Mouse (Mus musculus): ENCODE results near the gene Auh. TPM values are rescaled to one million over a fixed set of nuclear protein-coding genes. Genes with fewer than 3 reads are reported as not detected.

The Auh gene
- polyA plus RNA-seq, 1 experiment from 2014 or later, result 62.4 TPM

DNA sequence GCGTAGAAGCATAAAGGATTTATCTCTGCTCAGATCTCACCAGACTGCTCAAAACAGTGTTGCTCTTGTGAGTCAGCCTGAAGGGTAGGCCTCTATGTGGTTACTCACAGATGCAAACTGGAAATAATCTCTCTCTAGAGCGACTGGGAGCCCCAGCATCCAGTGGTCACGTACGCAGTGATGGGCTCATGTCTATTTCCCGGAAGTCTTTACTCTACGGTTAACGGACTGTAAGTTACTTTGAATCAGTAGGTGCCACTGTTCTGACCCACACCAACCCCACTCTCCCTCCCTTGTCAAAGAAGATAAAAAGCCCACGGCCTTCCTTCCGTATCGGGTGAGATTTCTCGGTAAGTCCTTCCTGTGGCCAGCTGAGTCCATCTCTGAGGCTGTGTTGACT, 121.8 kb downstream of the Auh start:
- Histone ChIP-seq H3K27me3 (ENCODE audit: control insufficient read depth, insufficient read depth, low read length) (no peaks in the 10 kb centered on the region), H3K36me3 (replicated peaks; ENCODE audit: control insufficient read depth, insufficient read depth) (no peaks in the 10 kb centered on the region), H3K9me3 (ENCODE audit: control insufficient read depth, low read length) (no peaks in the 10 kb centered on the region), H3K4me2 (replicated peaks) (no peak overlapping the region), H3K27ac (no peak overlapping the region), H3K9ac (no peak overlapping the region), H3K4me3 (replicated peaks; ENCODE audit: low read length) (no peak overlapping the region), H3K4me1 (replicated peaks; ENCODE audit: control insufficient read depth, insufficient read depth, low read length) (no peaks in the 10 kb centered on the region; the same call in 1 of the 2 replicates)
- 92% methylated on average over 11 of the region's 11 CpGs for WGBS
- DNase-seq (ENCODE audit: low spot score), result no peak
- no peak for ATAC-seq (ENCODE audit: low FRiP score)

DNA sequence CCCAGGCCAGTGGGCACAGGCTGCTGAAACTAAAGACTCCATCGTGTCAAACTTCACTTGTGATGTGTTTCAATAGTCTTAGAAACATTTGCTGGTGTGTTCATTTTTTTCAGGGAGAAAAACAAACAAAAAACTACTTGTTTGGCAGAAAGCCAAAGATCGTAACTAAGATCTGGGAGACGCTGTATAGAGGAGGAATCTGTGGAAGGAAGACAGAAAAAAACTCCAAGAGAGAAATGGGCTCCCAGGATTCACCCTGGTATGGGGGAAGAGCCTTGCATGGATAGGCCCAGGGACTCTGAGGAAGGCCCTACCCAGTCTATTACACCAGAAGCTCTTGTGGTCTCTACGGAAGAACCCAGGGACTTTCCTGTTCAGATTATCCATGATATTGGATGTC, 123.5 kb downstream of the Auh start:
- no peaks in the 10 kb centered on the region for H3K27me3 ChIP-seq (ENCODE audit: control insufficient read depth, insufficient read depth, low read length)
- no peak overlapping the region for H3K4me3 ChIP-seq (replicated peaks; ENCODE audit: low read length)
- ATAC-seq (ENCODE audit: low FRiP score), result no peak
- H3K27ac ChIP-seq, result no peak overlapping the region
- 52% methylated on average over 4 of the region's 4 CpGs for WGBS
- H3K36me3 ChIP-seq (replicated peaks; ENCODE audit: control insufficient read depth, insufficient read depth), result no peaks in the 10 kb centered on the region
- H3K9me3 ChIP-seq (ENCODE audit: control insufficient read depth, low read length), result no peaks in the 10 kb centered on the region
- H3K4me1 ChIP-seq (replicated peaks; ENCODE audit: control insufficient read depth, insufficient read depth, low read length), result no peaks in the 10 kb centered on the region; the same call in 1 of the 2 replicates
- no peak for DNase-seq (ENCODE audit: low spot score)
- H3K4me2 ChIP-seq (replicated peaks), result no peak overlapping the region
- no peak overlapping the region for H3K9ac ChIP-seq

DNA sequence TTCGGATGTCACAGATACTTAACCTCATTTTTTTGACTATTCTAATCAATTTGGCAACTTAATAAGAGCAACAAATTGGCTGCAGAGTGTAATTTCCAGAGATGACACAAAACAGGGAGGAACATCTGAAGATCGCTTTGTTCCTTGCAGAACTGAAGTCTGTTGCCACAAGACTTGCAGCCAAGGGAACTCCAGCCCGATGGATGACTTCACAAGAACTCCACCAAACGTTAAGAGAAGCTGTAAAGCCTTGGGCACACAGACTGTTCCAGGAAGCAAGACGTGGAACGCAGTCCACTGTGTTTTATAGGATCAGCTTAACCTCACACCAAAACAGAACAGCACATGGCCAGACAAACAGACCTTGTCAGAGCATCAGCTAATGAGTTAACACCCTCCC, 123.9 kb downstream of the Auh start:
- DNase-seq (ENCODE audit: low spot score) (no peak), ATAC-seq (ENCODE audit: low FRiP score) (no peak)
- no peak overlapping the region for H3K27ac ChIP-seq
- H3K9ac ChIP-seq, result no peak overlapping the region
- H3K9me3 ChIP-seq (ENCODE audit: control insufficient read depth, low read length), result no peaks in the 10 kb centered on the region
- H3K4me2 ChIP-seq (replicated peaks), result no peak overlapping the region
- no peak overlapping the region for H3K4me3 ChIP-seq (replicated peaks; ENCODE audit: low read length)
- no peaks in the 10 kb centered on the region for H3K36me3 ChIP-seq (replicated peaks; ENCODE audit: control insufficient read depth, insufficient read depth)
- H3K27me3 ChIP-seq (ENCODE audit: control insufficient read depth, insufficient read depth, low read length), result no peaks in the 10 kb centered on the region
- H3K4me1 ChIP-seq (replicated peaks; ENCODE audit: control insufficient read depth, insufficient read depth, low read length), result no peaks in the 10 kb centered on the region; the same call in 1 of the 2 replicates
- WGBS, result 81% methylated on average over 6 of the region's 6 CpGs

DNA sequence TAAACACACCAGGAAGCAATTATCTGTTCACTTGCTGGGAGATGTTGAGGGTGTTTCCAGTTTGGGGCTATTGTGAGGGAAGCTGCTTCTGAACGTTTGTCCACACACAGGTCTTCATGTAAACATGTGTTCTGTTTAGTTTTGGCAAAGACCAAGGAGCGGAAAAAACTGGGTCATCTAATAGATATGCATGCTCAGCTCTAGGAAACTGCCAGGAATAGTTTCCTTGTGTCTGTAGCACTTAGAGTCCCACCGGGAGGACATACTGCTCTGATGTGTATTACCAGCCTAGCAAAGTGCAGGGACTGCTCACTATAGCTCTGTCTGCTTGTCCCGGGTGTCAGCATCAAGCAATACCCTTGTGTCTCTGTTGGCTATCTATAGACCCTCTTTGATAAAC, 127.0 kb downstream of the Auh start:
- ATAC-seq (ENCODE audit: low FRiP score), result no peak
- Histone ChIP-seq H3K27me3 (ENCODE audit: control insufficient read depth, insufficient read depth, low read length) (no peaks in the 10 kb centered on the region), H3K9me3 (ENCODE audit: control insufficient read depth, low read length) (no peaks in the 10 kb centered on the region), H3K4me1 (replicated peaks; ENCODE audit: control insufficient read depth, insufficient read depth, low read length) (no peaks in the 10 kb centered on the region; the same call in 1 of the 2 replicates), H3K36me3 (replicated peaks; ENCODE audit: control insufficient read depth, insufficient read depth) (no peaks in the 10 kb centered on the region), H3K9ac (no peak overlapping the region), H3K4me3 (replicated peaks; ENCODE audit: low read length) (no peak overlapping the region), H3K4me2 (replicated peaks) (no peak overlapping the region), H3K27ac (no peak overlapping the region)
- DNase-seq (ENCODE audit: low spot score), result no peak
- 82% methylated on average over 4 of the region's 4 CpGs for WGBS

DNA sequence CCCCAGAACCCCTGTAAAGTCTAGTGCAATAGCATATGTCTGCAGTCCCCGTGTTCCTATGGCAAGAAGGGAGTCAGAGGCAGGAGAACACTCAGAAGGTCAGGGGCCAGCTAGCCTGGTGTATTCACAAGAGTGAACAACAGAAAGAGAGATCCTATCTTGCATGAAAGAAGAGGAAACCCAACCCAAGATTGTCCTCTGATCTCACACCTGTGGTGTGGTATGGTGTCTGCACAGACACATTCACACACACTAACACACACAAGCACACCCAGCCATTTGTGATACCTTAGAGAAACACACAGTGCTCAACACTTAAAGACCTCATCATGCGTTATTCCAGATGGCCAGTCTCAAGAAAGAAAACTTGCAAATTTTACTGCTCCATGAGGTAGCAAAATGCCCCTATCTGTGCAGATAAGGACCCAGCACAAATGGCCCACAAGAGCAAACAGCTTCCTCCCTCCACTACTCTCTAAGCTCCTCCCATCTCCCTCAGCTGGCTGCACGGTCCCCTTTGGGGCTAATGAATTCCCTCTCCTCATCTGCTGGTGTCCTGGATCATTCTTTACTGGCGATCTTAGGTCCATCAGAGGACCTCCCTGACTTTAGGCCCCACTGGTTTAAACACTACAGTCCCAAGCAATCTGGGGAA, 128.7 kb downstream of the Auh start:
- DNase-seq (ENCODE audit: low spot score), result no peak
- no peak overlapping the region for H3K27ac ChIP-seq
- ATAC-seq (ENCODE audit: low FRiP score), result no peak
- whole genome bisulfite sequencing, result 53% methylated on average over 4 of the region's 4 CpGs
- H3K4me1 ChIP-seq (replicated peaks; ENCODE audit: control insufficient read depth, insufficient read depth, low read length), result no peaks in the 10 kb centered on the region; the same call in 1 of the 2 replicates
- no peak overlapping the region for H3K4me3 ChIP-seq (replicated peaks; ENCODE audit: low read length)
- no peaks in the 10 kb centered on the region for H3K9me3 ChIP-seq (ENCODE audit: control insufficient read depth, low read length)
- H3K36me3 ChIP-seq (replicated peaks; ENCODE audit: control insufficient read depth, insufficient read depth), result no peaks in the 10 kb centered on the region
- no peak overlapping the region for H3K9ac ChIP-seq
- no peaks in the 10 kb centered on the region for H3K27me3 ChIP-seq (ENCODE audit: control insufficient read depth, insufficient read depth, low read length)
- H3K4me2 ChIP-seq (replicated peaks), result no peak overlapping the region

DNA sequence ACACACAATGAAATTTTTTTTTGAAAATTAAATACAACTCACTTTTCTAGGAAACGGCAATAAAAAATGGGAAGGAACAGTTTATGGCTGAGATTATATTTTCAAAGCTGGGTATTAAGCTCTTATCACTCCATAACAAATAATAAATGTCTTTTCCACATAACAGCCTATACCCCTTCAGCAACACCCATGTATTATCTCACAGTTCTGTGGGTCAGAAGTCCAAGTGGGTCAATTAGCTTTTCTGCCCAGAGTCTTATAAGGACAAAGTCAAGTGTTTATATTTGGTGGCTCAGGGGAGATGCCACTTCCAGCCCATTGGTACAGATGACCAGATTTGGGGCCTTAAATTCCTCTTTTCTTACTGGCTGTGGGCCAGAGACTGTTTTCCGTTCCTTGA, 129.4 kb downstream of the Auh start:
- Histone ChIP-seq H3K4me1 (replicated peaks; ENCODE audit: control insufficient read depth, insufficient read depth, low read length) (no peaks in the 10 kb centered on the region; the same call in 1 of the 2 replicates), H3K9me3 (ENCODE audit: control insufficient read depth, low read length) (no peaks in the 10 kb centered on the region), H3K36me3 (replicated peaks; ENCODE audit: control insufficient read depth, insufficient read depth) (no peaks in the 10 kb centered on the region), H3K4me2 (replicated peaks) (no peak overlapping the region), H3K27me3 (ENCODE audit: control insufficient read depth, insufficient read depth, low read length) (no peaks in the 10 kb centered on the region), H3K9ac (no peak overlapping the region), H3K27ac (no peak overlapping the region), H3K4me3 (replicated peaks; ENCODE audit: low read length) (no peak overlapping the region)
- ATAC-seq (ENCODE audit: low FRiP score) (no peak), DNase-seq (ENCODE audit: low spot score) (no peak)
- WGBS, result 80% methylated on average over 2 of the region's 2 CpGs

DNA sequence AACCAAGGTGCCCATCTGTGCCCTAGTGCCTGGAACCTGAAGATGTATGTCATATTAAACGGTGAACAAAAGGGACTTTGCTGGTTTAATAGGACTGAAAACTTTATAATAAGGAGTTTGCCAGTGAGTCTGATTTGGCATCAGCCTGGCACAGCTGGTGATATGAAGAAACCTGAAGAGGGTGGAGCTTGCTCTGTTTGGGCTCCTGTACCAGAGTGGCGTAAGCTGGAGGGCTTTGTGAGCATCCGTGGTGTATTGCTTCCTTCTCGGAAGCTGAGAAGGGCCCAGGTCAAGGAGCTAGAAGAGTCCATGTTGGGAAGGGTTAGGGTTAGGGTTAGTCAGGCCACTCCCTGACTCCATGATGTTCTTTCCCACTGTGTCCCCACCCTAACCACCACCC, 135.2 kb downstream of the Auh start:
- ATAC-seq (ENCODE audit: low FRiP score) (no peak), DNase-seq (ENCODE audit: low spot score) (no peak)
- WGBS, result 90% methylated on average over 4 of the region's 4 CpGs
- Histone ChIP-seq H3K27me3 (ENCODE audit: control insufficient read depth, insufficient read depth, low read length) (no peaks in the 10 kb centered on the region), H3K4me1 (replicated peaks; ENCODE audit: control insufficient read depth, insufficient read depth, low read length) (no peaks in the 10 kb centered on the region), H3K4me3 (replicated peaks; ENCODE audit: low read length) (no peak overlapping the region), H3K36me3 (replicated peaks; ENCODE audit: control insufficient read depth, insufficient read depth) (no peaks in the 10 kb centered on the region), H3K27ac (no peak overlapping the region), H3K4me2 (replicated peaks) (no peak overlapping the region), H3K9me3 (ENCODE audit: control insufficient read depth, low read length) (no peaks in the 10 kb centered on the region), H3K9ac (no peak overlapping the region)

DNA sequence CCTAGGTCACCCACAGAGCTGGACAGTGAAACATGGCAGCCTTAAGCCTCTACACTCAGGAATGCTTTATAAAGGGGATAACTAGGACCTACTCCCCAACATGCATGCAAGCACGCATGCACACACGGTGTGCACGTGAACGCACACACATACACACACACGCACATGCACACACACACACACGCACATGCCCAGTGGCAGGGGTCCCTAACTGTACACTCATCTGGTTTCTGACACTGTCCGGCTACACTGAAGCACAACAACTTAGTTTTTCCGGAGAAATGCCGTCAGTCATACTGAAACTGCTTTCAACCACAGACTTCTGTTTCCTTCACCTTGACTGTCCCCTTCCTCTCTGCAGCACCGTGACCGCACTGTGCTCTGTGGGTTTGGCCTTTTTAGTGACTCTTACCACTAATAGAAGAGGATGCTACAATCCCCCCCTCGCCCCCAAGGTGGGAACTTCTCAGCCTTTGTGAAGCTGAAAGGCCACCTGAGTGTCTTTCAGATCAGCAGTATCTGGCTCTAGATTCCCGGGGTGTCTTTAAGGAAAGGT, 136.0 kb downstream of the Auh start:
- no peak for ATAC-seq (ENCODE audit: low FRiP score)
- Histone ChIP-seq H3K27ac (no peak overlapping the region), H3K4me2 (replicated peaks) (no peak overlapping the region), H3K4me3 (replicated peaks; ENCODE audit: low read length) (no peak overlapping the region), H3K27me3 (ENCODE audit: control insufficient read depth, insufficient read depth, low read length) (no peaks in the 10 kb centered on the region), H3K36me3 (replicated peaks; ENCODE audit: control insufficient read depth, insufficient read depth) (no peaks in the 10 kb centered on the region), H3K4me1 (replicated peaks; ENCODE audit: control insufficient read depth, insufficient read depth, low read length) (no peaks in the 10 kb centered on the region), H3K9ac (no peak overlapping the region), H3K9me3 (ENCODE audit: control insufficient read depth, low read length) (no peaks in the 10 kb centered on the region)
- DNase-seq (ENCODE audit: low spot score), result no peak
- WGBS, result 92% methylated on average over 13 of the region's 13 CpGs

DNA sequence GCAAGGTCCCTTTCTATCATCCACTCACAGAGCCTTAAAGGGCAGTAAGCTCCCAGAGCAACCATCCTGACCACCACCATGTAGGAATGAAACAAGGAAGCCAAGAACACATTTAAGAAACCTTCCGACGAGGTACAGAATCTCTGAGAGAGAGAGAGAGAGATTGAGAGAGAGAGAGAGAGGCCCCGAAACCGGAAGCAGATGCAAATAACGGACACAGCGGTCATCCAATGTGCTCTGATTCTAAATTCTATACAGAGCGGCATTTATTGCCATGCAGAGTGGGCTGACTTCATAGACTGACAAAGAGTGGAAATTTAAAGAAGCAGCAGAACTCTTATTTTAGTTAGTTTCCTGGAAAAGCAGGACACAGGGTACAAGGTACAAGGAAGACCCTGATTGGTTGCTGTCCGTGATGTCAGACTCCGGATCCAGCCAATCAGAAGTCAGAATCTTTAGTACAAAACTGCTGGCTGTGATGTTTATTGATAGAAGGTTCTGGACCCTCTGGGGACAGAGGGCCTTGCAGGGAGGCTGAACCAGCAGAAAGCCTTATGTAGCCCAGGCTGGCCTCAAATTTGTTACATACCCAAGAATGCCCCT, 137.1 kb downstream of the Auh start:
- DNase-seq (ENCODE audit: low spot score) (no peak), ATAC-seq (ENCODE audit: low FRiP score) (no peak)
- H3K4me3 ChIP-seq (replicated peaks; ENCODE audit: low read length), result no peak overlapping the region
- H3K27ac ChIP-seq, result no peak overlapping the region
- no peaks in the 10 kb centered on the region for H3K9me3 ChIP-seq (ENCODE audit: control insufficient read depth, low read length)
- H3K9ac ChIP-seq, result no peak overlapping the region
- no peaks in the 10 kb centered on the region for H3K4me1 ChIP-seq (replicated peaks; ENCODE audit: control insufficient read depth, insufficient read depth, low read length)
- no peaks in the 10 kb centered on the region for H3K36me3 ChIP-seq (replicated peaks; ENCODE audit: control insufficient read depth, insufficient read depth)
- WGBS, result 93% methylated on average over 9 of the region's 9 CpGs
- no peaks in the 10 kb centered on the region for H3K27me3 ChIP-seq (ENCODE audit: control insufficient read depth, insufficient read depth, low read length)
- H3K4me2 ChIP-seq (replicated peaks), result no peak overlapping the region
